29 mouse cellular contexts compared by ENCODE assay signal in genomic region chr2:127514380-127515124, GRCm38 (mm10). TPM values are rescaled to one million over a fixed set of nuclear protein-coding genes. Genes with fewer than 3 reads are reported as not detected.
A peak's percentile ranks its signal among the peaks of the same experiment; 100 is the strongest.
DNase-seq lines count a peak whose midpoint lies in the region; ATAC-seq and TF ChIP-seq lines count a peak whose summit lies in the region.
"Had no signal": no experiment of that assay in that cellular context is flagged by ENCODE, and none has a peak within 500 bp of the region (broad histone marks: within the 10 kb centered on the region; RNA-seq: fewer than 3 reads in every experiment).

No protein-coding gene starts in this region.

- intact Hi-C loops in heart, postnatal 36 days (cut with DNase I) = no loop called here

- H3K9me3 ChIP-seq in lung, postnatal 0 days (ENCODE audit: low read length) = no peaks in the 10 kb centered on the region
- H3K9me3 ChIP-seq in midbrain, embryonic 11.5 days (ENCODE audit: control insufficient read depth, low read length) = no peaks in the 10 kb centered on the region
- no peaks in the 10 kb centered on the region for H3K9me3 ChIP-seq in midbrain, postnatal 0 days (ENCODE audit: low read length)
- H3K9me3 ChIP-seq: embryonic facial prominence, embryonic 10.5 days; embryonic facial prominence, embryonic 13.5 days; forebrain, embryonic 12.5 days; forebrain, embryonic 15.5 days; heart, embryonic 12.5 days; heart, embryonic 15.5 days had no signal

- WGBS in lung, postnatal 0 days = 48% methylated on average over 9 of the region's 9 CpGs
- WGBS in lung, adult 2 months = 62% methylated on average over 9 of the region's 9 CpGs
- 82% methylated on average over 9 of the region's 9 CpGs for WGBS in midbrain, embryonic 11.5 days
- WGBS in midbrain, postnatal 0 days = 73% methylated on average over 9 of the region's 9 CpGs

- no peaks in the 10 kb centered on the region for H3K36me3 ChIP-seq in lung, postnatal 0 days (ENCODE audit: insufficient read depth, low read length)
- H3K36me3 ChIP-seq in midbrain, embryonic 11.5 days (ENCODE audit: control insufficient read depth, insufficient read depth, low read length) = no peaks in the 10 kb centered on the region
- H3K36me3 ChIP-seq in midbrain, postnatal 0 days (ENCODE audit: insufficient read depth, low read length) = 0 out of 2 replicates have a peak, but pooled peaks cover 8% of the 10 kb centered on the region
- H3K36me3 ChIP-seq: embryonic facial prominence, embryonic 10.5 days; embryonic facial prominence, embryonic 13.5 days; heart, embryonic 12.5 days; heart, embryonic 15.5 days had no signal

- no peak overlapping the region for H3K4me2 ChIP-seq in lung, postnatal 0 days (replicated peaks; ENCODE audit: low read depth, low read length)
- no peak overlapping the region for H3K4me2 ChIP-seq in midbrain, embryonic 11.5 days
- no peak overlapping the region for H3K4me2 ChIP-seq in midbrain, postnatal 0 days (ENCODE audit: low read depth, low read length, poor library complexity, severe bottlenecking)
- H3K4me2 ChIP-seq: embryonic facial prominence, embryonic 13.5 days; forebrain, embryonic 12.5 days; forebrain, embryonic 15.5 days; heart, embryonic 12.5 days; heart, embryonic 15.5 days; hindbrain, embryonic 14.5 days had no signal

- no peaks in the 10 kb centered on the region for H3K27me3 ChIP-seq in lung, postnatal 0 days (replicated peaks; ENCODE audit: insufficient read depth, low read length)
- no peaks in the 10 kb centered on the region for H3K27me3 ChIP-seq in midbrain, embryonic 11.5 days (ENCODE audit: control insufficient read depth, insufficient read depth, low read length)
- no peaks in the 10 kb centered on the region for H3K27me3 ChIP-seq in midbrain, postnatal 0 days (ENCODE audit: insufficient read depth, low read length)
- H3K27me3 ChIP-seq: embryonic facial prominence, embryonic 13.5 days; forebrain, embryonic 12.5 days; forebrain, embryonic 15.5 days; heart, embryonic 15.5 days had no signal

- H3K9ac ChIP-seq in lung, postnatal 0 days (replicated peaks; ENCODE audit: low read depth) = no peak overlapping the region
- no peak overlapping the region for H3K9ac ChIP-seq in midbrain, embryonic 11.5 days (ENCODE audit: low read length)
- no peak overlapping the region for H3K9ac ChIP-seq in midbrain, postnatal 0 days (replicated peaks; ENCODE audit: low read length, poor library complexity, severe bottlenecking)
- H3K9ac ChIP-seq: embryonic facial prominence, embryonic 13.5 days; forebrain, embryonic 12.5 days; forebrain, embryonic 15.5 days; heart, embryonic 12.5 days; heart, embryonic 15.5 days; hindbrain, embryonic 14.5 days had no signal

- H3K4me3 ChIP-seq in lung, postnatal 0 days (ENCODE audit: low read depth, low read length) = no peak overlapping the region
- H3K4me3 ChIP-seq in lung, adult 2 months (replicated peaks; ENCODE audit: extremely low read depth, low read depth, low read length) = no peak overlapping the region
- H3K4me3 ChIP-seq in midbrain, embryonic 11.5 days (ENCODE audit: low read depth, low read length) = no peak overlapping the region
- no peak overlapping the region for H3K4me3 ChIP-seq in midbrain, postnatal 0 days (ENCODE audit: low read depth, low read length)
- H3K4me3 ChIP-seq: embryonic facial prominence, embryonic 10.5 days; embryonic facial prominence, embryonic 13.5 days; erythroblast, embryonic 14.5 days; forebrain, embryonic 12.5 days; forebrain, embryonic 15.5 days; heart, embryonic 12.5 days; heart, embryonic 15.5 days had no signal

- peak overlapping the region; percentile 81 for H3K27ac ChIP-seq in lung, postnatal 0 days (ENCODE audit: low read length)
- H3K27ac ChIP-seq in midbrain, embryonic 11.5 days (ENCODE audit: low read depth, low read length) = no peak overlapping the region
- H3K27ac ChIP-seq in midbrain, postnatal 0 days (ENCODE audit: low read depth, low read length) = no peak overlapping the region
- H3K27ac ChIP-seq: embryonic facial prominence, embryonic 10.5 days; embryonic facial prominence, embryonic 13.5 days; forebrain, embryonic 12.5 days; forebrain, embryonic 15.5 days; heart, embryonic 15.5 days; hindbrain, embryonic 14.5 days; hindbrain, postnatal 0 days had no signal

- H3K4me1 ChIP-seq in lung, postnatal 0 days (ENCODE audit: insufficient read depth, low read depth, low read length) = no peaks in the 10 kb centered on the region
- no peaks in the 10 kb centered on the region for H3K4me1 ChIP-seq in lung, adult 2 months (ENCODE audit: control insufficient read depth, insufficient read depth, low read length)
- no peaks in the 10 kb centered on the region; the same call in 1 of the 2 replicates for H3K4me1 ChIP-seq in midbrain, embryonic 11.5 days (ENCODE audit: control insufficient read depth, insufficient read depth, low read length)
- H3K4me1 ChIP-seq in midbrain, postnatal 0 days (ENCODE audit: insufficient read depth, low read length) = peaks cover 3% of the 10 kb centered on the region; the same call in 1 of the 2 replicates
- H3K4me1 ChIP-seq: heart, embryonic 12.5 days; heart, embryonic 15.5 days had no signal

- DNase-seq in cerebellum, adult 9-11 months = peak; percentile 24
- DNase-seq in cerebellum, adult 8-10 months = no peak
- DNase-seq in lung, postnatal 0 days (ENCODE audit: low spot score) = peak; percentile 72
- DNase-seq in lung, adult 2 months = no peak
- peak; percentile 14 for DNase-seq in midbrain, embryonic 11.5 days (ENCODE audit: low spot score, missing footprints)
- no peak for DNase-seq in midbrain, postnatal 0 days (ENCODE audit: low spot score)
- no peak for DNase-seq in heart, postnatal 36 days
- DNase-seq: adrenal gland, adult 2 months; adrenal gland, postnatal 14 days; B cell, adult 2 months; cerebellum, adult 11-12 months; cerebellum, postnatal 10 days; cerebellum, postnatal 36 days; embryo, embryonic 11 days; gastrocnemius, postnatal 25 days; heart, adult 18-20 months; heart, postnatal 10 days; heart, postnatal 4 days had no signal

- no peak for TF ChIP-seq POLR2A in lung, adult 2 months (IDR thresholded peaks at IDR 0.05; ENCODE audit: borderline replicate concordance, extremely low read depth, low read depth, low read length)

- TF ChIP-seq EP300 in lung, postnatal 0 days (IDR thresholded peaks at IDR 0.05) = peak; percentile 86

- peak; percentile 93 for ATAC-seq in lung, postnatal 0 days
- no peak for ATAC-seq in midbrain, embryonic 11.5 days (ENCODE audit: low FRiP score)
- no peak for ATAC-seq in midbrain, postnatal 0 days (ENCODE audit: low FRiP score)
- ATAC-seq: forebrain, embryonic 15.5 days; hindbrain, postnatal 0 days had no signal

- TF ChIP-seq CTCF in lung, postnatal 0 days (IDR thresholded peaks at IDR 0.05) = no peak
- no peak for TF ChIP-seq CTCF in lung, adult 2 months (IDR thresholded peaks at IDR 0.05; ENCODE audit: insufficient read depth, low read length)
- no peak for TF ChIP-seq CTCF in midbrain, postnatal 0 days (IDR thresholded peaks at IDR 0.05)

RNA-seq across cellular contexts. Expression of gene Kcnip3, which starts 7.3 kb away (rescaled TPM):
- 0.63 and 1.1 TPM in 2 replicates for polyA plus RNA-seq in lung, postnatal 0 days (2015; fragmentation: Nextera tagmentation; extraction: Ambion mirVana)
- polyA plus RNA-seq in lung, adult 2 months (2012; rRNA removed) = 1.5 and 3.1 TPM in 2 replicates
- polyA plus RNA-seq in midbrain, embryonic 11.5 days (2014; fragmentation: Nextera tagmentation; extraction: Ambion mirVana) = 3.9 and 4.4 TPM in 2 replicates
- 24.6 and 33.2 TPM in 2 replicates for total RNA-seq in midbrain, postnatal 0 days (2014; rRNA removed)
- 14.2 and 17.1 TPM in 2 replicates for polyA plus RNA-seq in midbrain, postnatal 0 days (2015; fragmentation: Nextera tagmentation; extraction: Ambion mirVana)
- total RNA-seq in heart, postnatal 36 days (2021) = 1 to 10 TPM in 1 of 2 experiments, under 1 TPM in 1; 0.94 to 1.9 TPM
- total RNA-seq: MEL had no signal

RNA-seq across cellular contexts. Expression of gene Prom2, which starts 26.7 kb away (rescaled TPM):
- 0.40 and 0.53 TPM in 2 replicates for polyA plus RNA-seq in lung, postnatal 0 days (2015; fragmentation: Nextera tagmentation; extraction: Ambion mirVana)
- polyA plus RNA-seq in lung, adult 2 months (2012; rRNA removed) = 1.0 and 9.6 TPM in 2 replicates
- polyA plus RNA-seq in midbrain, embryonic 11.5 days (2014; fragmentation: Nextera tagmentation; extraction: Ambion mirVana) = 0.32 TPM in 1 of 2 replicates, not detected in the other
- total RNA-seq in midbrain, postnatal 0 days (2014; rRNA removed) = 0.44 TPM in 1 of 2 replicates, not detected in the other
- 0.06 and 0.09 TPM in 2 replicates for polyA plus RNA-seq in midbrain, postnatal 0 days (2015; fragmentation: Nextera tagmentation; extraction: Ambion mirVana)
- under 1 TPM in 1 of 2 experiments, not detected in 1; 0.81 TPM for total RNA-seq in heart, postnatal 36 days (2021)
- total RNA-seq: gastrocnemius, adult 8-10 months; gastrocnemius, postnatal 25 days; MEL had no signal
- polyA plus RNA-seq: erythroblast, embryonic 14.5 days; forebrain, embryonic 15.5 days had no signal

Comparison
In these comparisons a context has a peak if more than half of its experiments do, and no peak if none do; other contexts are left out.
1. DNase-seq: peak in cerebellum, adult 9-11 months (single experiment), lung, postnatal 0 days (single experiment) and midbrain, embryonic 11.5 days (single experiment); none in cerebellum, adult 8-10 months (single experiment), lung, adult 2 months (single experiment), midbrain, postnatal 0 days (single experiment) and heart, postnatal 36 days (0 of 2).